Mouse (Mus musculus): ENCODE results near the gene Klhdc7a.
"Not testable (repeated sequence)": the region's sequence is repeated elsewhere in the genome, so short reads cannot be mapped to it uniquely, and the experiment has no call there.

Gene Klhdc7a

GRCm38 (mm10) chr4:139967922-139968321 is at the start of gene Klhdc7a:
Klhdc7a (minus strand) TSS chr4:139968026.
- DNase-seq (ENCODE audit: low spot score) = no peak

GRCm38 (mm10) chr4:140015916-140016315 is 48.1 kb upstream of the Klhdc7a start:
- no peak for DNase-seq (ENCODE audit: low spot score)

- no peak for DNase-seq (ENCODE audit: low spot score)
Observed at GRCm38 (mm10) chr4:140010728-140011470, 43.1 kb upstream of the Klhdc7a start.

- no peak for DNase-seq (ENCODE audit: low spot score)
Observed at GRCm38 (mm10) chr4:140004932-140005331, 37.1 kb upstream of the Klhdc7a start.

GRCm38 (mm10) chr4:140004170-140004569 is 36.3 kb upstream of the Klhdc7a start:
- peak; percentile 17 for DNase-seq (ENCODE audit: low spot score)

- DNase-seq (ENCODE audit: low spot score) = no peak
Observed at GRCm38 (mm10) chr4:140002069-140002468, 34.2 kb upstream of the Klhdc7a start.

- DNase-seq (ENCODE audit: low spot score) = no peak
Observed at GRCm38 (mm10) chr4:140000911-140001310, 33.1 kb upstream of the Klhdc7a start.

GRCm38 (mm10) chr4:139999033-139999432 is 31.2 kb upstream of the Klhdc7a start:
- no peak for DNase-seq (ENCODE audit: low spot score)

GRCm38 (mm10) chr4:139995659-139996058 is 27.8 kb upstream of the Klhdc7a start:
- DNase-seq (ENCODE audit: low spot score) = no peak

- no peak for DNase-seq (ENCODE audit: low spot score)
Observed at GRCm38 (mm10) chr4:139993111-139993755, 25.4 kb upstream of the Klhdc7a start.

GRCm38 (mm10) chr4:139986913-139987312 is 19.1 kb upstream of the Klhdc7a start:
- no peak for DNase-seq (ENCODE audit: low spot score)

- DNase-seq (ENCODE audit: low spot score) = peak; percentile 10
Observed at GRCm38 (mm10) chr4:139978716-139979115, 10.9 kb upstream of the Klhdc7a start.

- peak; percentile 15 for DNase-seq (ENCODE audit: low spot score)
Observed at GRCm38 (mm10) chr4:139977308-139977781, 9.5 kb upstream of the Klhdc7a start.

GRCm38 (mm10) chr4:139974506-139974905 is 6.7 kb upstream of the Klhdc7a start:
- no peak for DNase-seq (ENCODE audit: low spot score)

- DNase-seq (ENCODE audit: low spot score) = peak; percentile 78
Observed at GRCm38 (mm10) chr4:139967475-139967891, 343 bp downstream of the Klhdc7a start.

GRCm38 (mm10) chr4:139966981-139967380 is 845 bp downstream of the Klhdc7a start:
- no peak for DNase-seq (ENCODE audit: low spot score)

- DNase-seq (ENCODE audit: low spot score) = no peak
Observed at GRCm38 (mm10) chr4:139965596-139966185, 2.1 kb downstream of the Klhdc7a start.

- DNase-seq (ENCODE audit: low spot score) = no peak
Observed at GRCm38 (mm10) chr4:139964406-139964805, 3.4 kb downstream of the Klhdc7a start.

GRCm38 (mm10) chr4:139963911-139964310 is 3.9 kb downstream of the Klhdc7a start:
- DNase-seq (ENCODE audit: low spot score) = no peak

- no peak for DNase-seq (ENCODE audit: low spot score)
Observed at GRCm38 (mm10) chr4:139963059-139963458, 4.8 kb downstream of the Klhdc7a start.

- no peak for DNase-seq (ENCODE audit: low spot score)
Observed at GRCm38 (mm10) chr4:139961816-139962215, 6.0 kb downstream of the Klhdc7a start.

GRCm38 (mm10) chr4:139961329-139961728 is 6.5 kb downstream of the Klhdc7a start:
- not testable (repeated sequence) for DNase-seq (ENCODE audit: low spot score)

All from yolk sac, embryonic 10.5 days (tissue).